Mouse (Mus musculus) CH12.LX (cell line): ENCODE data around the gene Cbfa2t2.

Experiments
- BHLHE40 ChIP-seq: IDR thresholded peaks from 2 replicates; pipeline ENCODE4 v1.6.1; 2011; ENCODE audit warnings: mild to moderate bottlenecking, low read depth, low read length, improper control_type of control experiment
- CTCF ChIP-seq, 2 experiments: IDR thresholded peaks in 1 of 2; conservative IDR thresholded peaks in 1 of 2; 2 replicates each; pipeline ENCODE4 v1.5.1; 2011 to 2012; ENCODE audit warnings: low read depth in 2 of 2, low read length in 2 of 2, improper control_type of control experiment in 1 of 2, inconsistent platforms in 1 of 2, mild to moderate bottlenecking in 1 of 2, moderate library complexity in 1 of 2
- E2F4 ChIP-seq: IDR thresholded peaks from 2 replicates; pipeline ENCODE4 v1.6.1; 2011; ENCODE audit warnings: low read depth, low read length, improper control_type of control experiment; ENCODE audit not compliant: insufficient replicate concordance
- EP300 ChIP-seq: IDR thresholded peaks from 2 replicates; pipeline ENCODE4 v1.6.1; 2011; ENCODE audit warnings: low read length, improper control_type of control experiment
- HCFC1 ChIP-seq: IDR thresholded peaks from 2 replicates; pipeline ENCODE4 v1.6.1; 2012; ENCODE audit warnings: low read depth, mild to moderate bottlenecking, inconsistent platforms, low read length, improper control_type of control experiment
- MEF2A ChIP-seq: IDR thresholded peaks from 2 replicates; pipeline ENCODE4 v1.6.1; 2014; ENCODE audit warnings: low read depth, mild to moderate bottlenecking, inconsistent platforms, low read length, improper control_type of control experiment, borderline replicate concordance
- NELFE ChIP-seq: IDR thresholded peaks from 2 replicates; pipeline ENCODE4 v1.6.1; 2011; ENCODE audit warnings: low read depth, low read length, improper control_type of control experiment
- POLR2A ChIP-seq: IDR thresholded peaks from 2 replicates; pipeline ENCODE4 v1.6.1; 2011; ENCODE audit warnings: low read depth, mild to moderate bottlenecking, improper control_type of control experiment, low read length
- RAD21 ChIP-seq: IDR thresholded peaks from 2 replicates; pipeline ENCODE4 v1.6.1; 2011; ENCODE audit warnings: low read depth, mild to moderate bottlenecking, low read length, improper control_type of control experiment, moderate library complexity
- RCOR1 ChIP-seq: conservative IDR thresholded peaks from 2 replicates; pipeline ENCODE4 v1.6.1; 2012; ENCODE audit warnings: low read depth, mild to moderate bottlenecking, inconsistent platforms, low read length, improper control_type of control experiment
- SMC3 ChIP-seq: IDR thresholded peaks from 2 replicates; pipeline ENCODE4 v1.6.1; 2011; ENCODE audit warnings: low read depth, low read length, improper control_type of control experiment
- TBP ChIP-seq: conservative IDR thresholded peaks from 2 replicates; pipeline ENCODE4 v1.6.1; 2011; ENCODE audit warnings: low read depth, low read length, improper control_type of control experiment
- ZC3H11A ChIP-seq: IDR thresholded peaks from 2 replicates; pipeline ENCODE4 v1.6.1; 2012; ENCODE audit warnings: low read depth, mild to moderate bottlenecking, inconsistent platforms, low read length, improper control_type of control experiment

DNA sequence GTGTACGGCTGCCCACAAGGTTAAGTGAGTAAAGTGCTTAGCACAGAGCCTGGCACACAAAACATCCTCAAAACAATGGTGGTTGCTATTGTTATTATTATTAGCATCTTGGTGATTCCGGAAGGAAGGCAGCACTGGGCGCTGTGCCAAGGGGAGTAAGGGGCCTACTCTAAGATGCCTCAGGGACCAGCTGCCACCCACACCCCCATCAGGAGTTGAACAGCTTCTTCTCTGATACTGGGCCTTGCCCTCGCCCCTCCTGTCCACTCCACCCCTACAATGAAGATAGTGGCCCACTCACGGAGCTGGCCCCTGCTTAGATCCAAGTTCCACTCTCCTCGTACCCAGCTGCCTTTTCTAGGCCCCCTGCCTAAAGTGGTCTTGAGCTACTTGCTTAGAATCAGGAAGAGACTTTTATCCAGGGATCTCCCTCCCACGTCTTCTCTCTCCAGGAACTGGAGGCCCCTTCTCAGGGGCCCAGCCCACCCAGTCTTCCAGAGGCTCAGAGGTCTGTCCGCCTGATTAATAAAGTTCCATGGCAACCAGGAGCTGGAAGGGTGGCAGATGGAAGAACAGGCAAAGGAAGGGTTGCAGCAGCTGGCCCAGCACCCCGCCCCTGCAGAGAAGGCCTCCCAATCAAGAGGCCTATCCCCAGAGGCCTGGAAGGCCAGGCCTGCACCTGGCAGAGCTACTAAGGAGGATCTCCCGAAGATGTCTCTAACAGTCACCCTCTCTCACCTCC lies 132.2 kb downstream of the Cbfa2t2 start:
- TF ChIP-seq TBP = no peak
- TF ChIP-seq RAD21 = no peak
- TF ChIP-seq POLR2A = no peak
- TF ChIP-seq E2F4 = no peak
- TF ChIP-seq MEF2A = no peak
- TF ChIP-seq ZC3H11A = no peak
- no peak for TF ChIP-seq CTCF (conservative IDR thresholded peaks at IDR 0.05 in 1 of 2, IDR thresholded peaks at IDR 0.05 in 1 of 2; ENCODE audit: low read depth in 2 of 2, low read length in 2 of 2)
- no peak for TF ChIP-seq HCFC1
- no peak for TF ChIP-seq SMC3
- no peak for TF ChIP-seq RCOR1
- TF ChIP-seq NELFE = no peak
- no peak for TF ChIP-seq EP300
- no peak for TF ChIP-seq BHLHE40
